Mouse (Mus musculus): ENCODE measurements around the gene Lpin3. TPM values are rescaled to one million over a fixed set of nuclear protein-coding genes. Genes with fewer than 3 reads are reported as not detected.

Lpin3 gene
- total and polyA plus RNA-seq, 3 experiments = 1.1 TPM; not detected in 2

DNA sequence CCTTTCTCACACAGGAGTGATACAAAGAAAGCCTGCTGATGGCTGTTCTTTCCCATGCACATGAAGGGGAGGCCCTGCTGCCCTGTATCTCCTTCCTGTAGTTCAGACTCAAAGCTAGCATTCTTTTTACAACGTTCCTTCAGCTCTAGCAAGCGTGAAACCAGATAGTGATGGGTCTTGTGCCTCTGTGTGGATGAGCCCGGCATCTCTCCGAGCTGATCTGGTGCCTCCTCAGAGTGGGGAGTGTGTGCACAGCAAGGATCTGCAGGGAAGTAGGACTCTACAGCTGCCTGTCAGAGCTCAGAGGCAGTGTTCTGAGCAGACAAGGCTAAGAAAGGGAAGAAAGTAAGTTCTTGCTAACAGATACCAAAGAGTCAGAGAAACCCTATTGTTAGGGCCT is 71.1 kb downstream of the Lpin3 start:
- no peaks in the 10 kb centered on the region for H3K79me2 ChIP-seq (replicated peaks; ENCODE audit: control insufficient read depth, extremely low read depth, insufficient read depth, poor library complexity, severe bottlenecking)
- H3K4me2 ChIP-seq (ENCODE audit: insufficient read depth, low read depth, poor library complexity, severe bottlenecking) = no peak overlapping the region
- H3K9me3 ChIP-seq (replicated peaks; ENCODE audit: low read length) = no peaks in the 10 kb centered on the region
- dilution Hi-C loops (cut with MboI; ENCODE audit: extremely low pct_ligation_motif_present, extremely low pct_unique_long_range_greater_than_20kb, low sequenced_read_pairs) = no loop called here
- no peak for TF ChIP-seq PAX5 (IDR thresholded peaks at IDR 0.05; ENCODE audit: low read length)
- TF ChIP-seq RAD21 (IDR thresholded peaks at IDR 0.05; ENCODE audit: low read depth, low read length) = no peak
- TF ChIP-seq TBP (conservative IDR thresholded peaks at IDR 0.05; ENCODE audit: low read depth, low read length) = no peak
- TF ChIP-seq ZNF384 (IDR thresholded peaks at IDR 0.05; ENCODE audit: low read depth, low read length) = no peak
- TF ChIP-seq ZC3H11A (IDR thresholded peaks at IDR 0.05; ENCODE audit: low read depth, low read length) = no peak
- TF ChIP-seq JUND (conservative IDR thresholded peaks at IDR 0.05; ENCODE audit: low read depth, low read length) = no peak
- TF ChIP-seq POLR2AphosphoS2 (IDR thresholded peaks at IDR 0.05; ENCODE audit: low read depth, low read length) = no peak
- TF ChIP-seq MYC (IDR thresholded peaks at IDR 0.05; ENCODE audit: low read depth, low read length) = no peak
- no peak overlapping the region for H3K9ac ChIP-seq (ENCODE audit: insufficient read depth, low read depth)
- H3K4me3 ChIP-seq (replicated peaks in 1 of 3; ENCODE audit: low read depth in 2 of 3, low read length in 2 of 3, poor library complexity in 1 of 3) = no peak overlapping the region
- H3K27me3 ChIP-seq (replicated peaks) = no peaks in the 10 kb centered on the region
- H3K4me1 ChIP-seq (ENCODE audit: control insufficient read depth in 1 of 2, insufficient read depth in 2 of 2) = peaks cover 0 to 19% of the 10 kb centered on the region in 2 experiments; a peak in 1 of 4 replicates
- peaks cover 55 to 84% of the 10 kb centered on the region in 2 experiments for H3K36me3 ChIP-seq (replicated peaks in 1 of 2; ENCODE audit: control insufficient read depth in 1 of 2, insufficient read depth in 1 of 2, low read length in 1 of 2)
- in situ Hi-C loops (cut with MboI; ENCODE audit: low pct_ligation_motif_present, low pct_unique_long_range_greater_than_20kb, low sequenced_read_pairs) = no loop called here
- H3K27ac ChIP-seq (ENCODE audit: insufficient read depth, low read depth) = no peak overlapping the region
- DNase-seq (ENCODE audit: extremely low read depth) = no peak

DNA sequence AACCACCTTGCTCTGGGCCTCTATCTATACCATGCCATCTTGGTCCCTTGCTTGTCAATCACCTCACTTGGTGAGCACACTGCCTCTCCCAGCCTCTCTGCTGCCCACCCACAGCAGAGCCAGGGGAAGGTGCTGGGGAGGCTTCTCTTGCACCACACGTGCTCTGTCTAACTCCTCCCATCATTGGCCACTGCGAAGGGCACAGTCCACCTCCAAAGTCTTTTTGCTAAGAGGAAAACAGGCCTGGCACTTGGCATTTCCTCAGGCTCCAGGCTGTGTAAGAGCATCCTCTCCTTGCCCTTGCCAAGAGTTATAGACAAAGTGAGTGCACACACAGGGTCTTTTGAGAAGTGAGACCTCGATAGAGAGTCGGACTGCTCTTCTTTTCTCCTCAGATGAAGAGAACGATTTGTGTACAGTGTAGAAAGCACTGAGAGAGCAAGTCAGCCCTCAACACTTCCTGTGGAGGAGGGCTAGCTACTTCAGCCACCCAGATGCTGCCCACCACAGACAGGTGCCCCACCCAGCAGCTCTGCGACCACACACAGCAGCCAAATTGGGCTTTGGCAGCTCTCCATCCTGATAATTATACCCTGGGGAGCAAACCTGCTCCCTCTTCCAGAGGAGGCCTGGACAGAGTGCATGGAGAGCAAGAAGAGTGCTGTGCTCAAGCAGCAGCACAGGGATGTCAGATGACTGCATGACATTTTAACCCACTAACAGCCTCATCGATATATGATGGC is 72.8 kb downstream of the Lpin3 start:
- peaks cover 56 to 88% of the 10 kb centered on the region in 2 experiments for H3K36me3 ChIP-seq (replicated peaks in 1 of 2; ENCODE audit: control insufficient read depth in 1 of 2, insufficient read depth in 1 of 2, low read length in 1 of 2)
- H3K4me2 ChIP-seq (ENCODE audit: insufficient read depth, low read depth, poor library complexity, severe bottlenecking) = no peak overlapping the region
- dilution Hi-C loops (cut with MboI; ENCODE audit: extremely low pct_ligation_motif_present, extremely low pct_unique_long_range_greater_than_20kb, low sequenced_read_pairs) = no loop called here

More for the DNA sequence above, 72.8 kb downstream of the Lpin3 start:
- H3K4me1 ChIP-seq (ENCODE audit: control insufficient read depth in 1 of 2, insufficient read depth in 2 of 2) = peaks cover 0 to 19% of the 10 kb centered on the region in 2 experiments; a peak in 1 of 4 replicates
- H3K79me2 ChIP-seq (replicated peaks; ENCODE audit: control insufficient read depth, extremely low read depth, insufficient read depth, poor library complexity, severe bottlenecking) = no peaks in the 10 kb centered on the region
- H3K27ac ChIP-seq (ENCODE audit: insufficient read depth, low read depth) = no peak overlapping the region
- in situ Hi-C loops (cut with MboI; ENCODE audit: low pct_ligation_motif_present, low pct_unique_long_range_greater_than_20kb, low sequenced_read_pairs) = no loop called here
- H3K27me3 ChIP-seq (replicated peaks) = no peaks in the 10 kb centered on the region
- H3K9me3 ChIP-seq (replicated peaks; ENCODE audit: low read length) = no peaks in the 10 kb centered on the region
- TF ChIP-seq TBP (conservative IDR thresholded peaks at IDR 0.05; ENCODE audit: low read depth, low read length) (no peak), HCFC1 (IDR thresholded peaks at IDR 0.05; ENCODE audit: low read depth, low read length) (no peak), ZC3H11A (IDR thresholded peaks at IDR 0.05; ENCODE audit: low read depth, low read length) (no peak), UBTF (IDR thresholded peaks at IDR 0.05; ENCODE audit: low read depth, low read length) (no peak), PAX5 (IDR thresholded peaks at IDR 0.05; ENCODE audit: low read length) (no peak), SMC3 (IDR thresholded peaks at IDR 0.05; ENCODE audit: low read depth, low read length) (no peak), IRF4 (IDR thresholded peaks at IDR 0.05; ENCODE audit: low read depth, low read length) (no peak), ETS1 (conservative IDR thresholded peaks at IDR 0.05; ENCODE audit: low read depth, low read length) (no peak), MEF2A (IDR thresholded peaks at IDR 0.05; ENCODE audit: borderline replicate concordance, low read depth, low read length) (no peak), MYC (IDR thresholded peaks at IDR 0.05; ENCODE audit: low read depth, low read length) (no peak), SIN3A (IDR thresholded peaks at IDR 0.05; ENCODE audit: low read length) (no peak), ZNF384 (IDR thresholded peaks at IDR 0.05; ENCODE audit: low read depth, low read length) (no peak), CTCF (conservative IDR thresholded peaks at IDR 0.05 in 1 of 2, IDR thresholded peaks at IDR 0.05 in 1 of 2; ENCODE audit: low read depth in 2 of 2, low read length in 2 of 2) (no peak), MAX (IDR thresholded peaks at IDR 0.05; ENCODE audit: low read length) (no peak), MXI1 (IDR thresholded peaks at IDR 0.05; ENCODE audit: low read depth, low read length) (no peak), ELF1 (IDR thresholded peaks at IDR 0.05; ENCODE audit: low read depth, low read length) (no peak), EP300 (IDR thresholded peaks at IDR 0.05; ENCODE audit: low read length) (no peak), JUND (conservative IDR thresholded peaks at IDR 0.05; ENCODE audit: low read depth, low read length) (no peak)
- H3K9ac ChIP-seq (ENCODE audit: insufficient read depth, low read depth) = no peak overlapping the region
- no peak overlapping the region for H3K4me3 ChIP-seq (replicated peaks in 1 of 3; ENCODE audit: low read depth in 2 of 3, low read length in 2 of 3, poor library complexity in 1 of 3)
- DNase-seq (ENCODE audit: extremely low read depth) = no peak

Measured in CH12.LX (cell line).